Mouse (Mus musculus) megakaryocyte, adult 5-6 weeks (primary cell): ENCODE measurements around the gene Palld. TPM values are rescaled to one million over a fixed set of nuclear protein-coding genes. Genes with fewer than 3 reads are reported as not detected.

Experiments
- ATAC-seq: 2 replicates; pipeline ENCODE4 v1.8.0; 2016; ENCODE audit warnings: mild to moderate bottlenecking, inconsistent platforms; ENCODE audit not compliant: poor library complexity, severe bottlenecking
- total RNA-seq, 2 experiments: library from RNA; stranded (forward) in 1 of 2; stranded (reverse) in 1 of 2; fragments of 153-499, 151-499 nt in 1 of 2; fragments of 221-1000, 200-1000 nt in 1 of 2; gene quantifications; 2 replicates each; pipeline versions ENCODE4 v1.2.3 to v1.2.4; 2015 to 2017

Palld gene
- total RNA-seq, 2 experiments from 2014 or later: 0.44 to 1.3 TPM

DNA sequence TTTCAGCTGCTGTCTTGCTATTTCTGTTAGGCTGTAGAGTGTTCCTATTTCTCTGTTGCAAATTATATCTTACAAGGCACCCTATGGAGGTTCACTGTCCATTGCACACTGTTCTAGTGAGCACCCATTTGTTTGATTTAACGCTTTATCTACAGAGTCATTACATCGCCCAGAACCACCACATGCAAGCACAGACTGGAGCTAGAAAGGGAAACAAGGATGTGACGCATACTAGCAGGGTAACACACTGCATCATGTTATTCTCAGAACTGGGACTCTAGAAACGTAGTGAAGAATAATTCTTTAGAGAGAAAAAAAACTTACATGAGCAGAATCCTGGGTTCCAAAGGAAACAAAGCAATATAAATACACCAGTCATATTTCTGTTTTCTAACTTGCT is 432.3 kb downstream of the Palld start:
- no peak for ATAC-seq

DNA sequence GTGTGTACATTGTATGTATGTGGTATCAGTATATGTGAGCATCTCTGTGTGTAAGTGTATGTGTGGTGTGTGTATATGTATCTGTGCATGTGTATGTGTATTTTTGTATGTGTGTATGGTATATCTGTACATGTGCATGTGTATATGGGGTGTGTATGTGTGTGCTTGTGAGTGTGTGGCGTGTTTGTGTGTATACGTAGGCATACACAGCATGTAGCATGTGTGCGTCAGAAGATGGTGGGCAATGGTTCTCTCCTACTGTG is 435.0 kb downstream of the Palld start:
- ATAC-seq: no peak

GRCm38 (mm10) chr8:61466696-61467552 is 435.6 kb downstream of the Palld start:
- no peak for ATAC-seq

- ATAC-seq: no peak
These were observed 438.1 kb downstream of the Palld start for GRCm38 (mm10) chr8:61464393-61464792.

DNA sequence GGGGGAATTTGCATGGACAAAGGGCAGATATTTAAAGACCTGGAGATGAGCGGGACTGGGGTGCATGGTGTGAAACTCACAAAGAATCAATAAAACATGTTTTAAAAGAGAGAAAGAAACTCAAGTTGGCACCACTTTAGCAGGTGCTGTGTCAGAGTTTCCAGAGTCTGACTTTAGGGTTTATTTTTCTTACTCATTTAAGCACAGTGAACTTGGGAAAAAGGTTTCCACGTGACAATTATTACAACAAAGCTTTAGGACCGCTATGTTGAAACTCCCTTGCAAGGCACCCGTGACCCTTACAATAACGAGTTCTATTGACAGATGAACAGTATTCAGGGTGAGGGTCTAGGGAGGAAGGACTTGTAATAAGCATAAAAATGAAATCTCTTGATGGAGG is 440.3 kb downstream of the Palld start:
- ATAC-seq: no peak

Other genes with a start within 250 kb of the Palld start
- gene Ddx60, start 25.4 kb upstream of the Palld start, total RNA-seq (2015): 5.7 and 6.9 TPM in 2 replicates
- gene Ddx60, start 25.4 kb upstream of the Palld start, total RNA-seq (2017): 7.9 and 8.7 TPM in 2 replicates
- gene Anxa10, start 220.5 kb upstream of the Palld start, total RNA-seq (2015): not detected in 2 replicates
- gene Anxa10, start 220.5 kb upstream of the Palld start, total RNA-seq (2017): not detected in 2 replicates